Mouse (Mus musculus): Measurements from ENCODE around the gene Abtb1. TPM values are rescaled to one million over a fixed set of nuclear protein-coding genes. Genes with fewer than 3 reads are reported as not detected.

The Abtb1 gene
- polyA plus RNA-seq, 2 experiments: 24.9 to 50.8 TPM

DNA sequence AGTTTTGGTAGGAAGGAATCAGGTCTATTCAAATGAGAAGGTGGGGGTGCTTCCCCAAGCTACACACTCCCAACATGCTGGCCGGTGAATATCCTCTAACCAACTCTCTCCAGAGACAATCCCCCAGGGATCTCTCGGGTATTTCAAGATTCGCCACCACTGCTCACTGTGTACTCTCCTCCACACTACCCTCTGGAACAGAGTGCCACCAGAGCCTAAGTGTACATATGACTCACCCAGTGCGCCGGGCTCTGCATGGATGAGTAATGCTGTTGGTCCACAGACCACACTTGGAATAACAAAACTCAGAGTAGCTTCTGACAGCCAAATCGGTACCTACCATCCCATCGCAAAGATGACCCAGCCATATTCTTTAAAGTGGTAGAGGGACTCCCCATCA, 27.7 kb upstream of the Abtb1 start:
- ATAC-seq (ENCODE audit: low FRiP score, low read depth) (no peak), DNase-seq (ENCODE audit: low spot score) (no peak)
- Histone ChIP-seq H3K4me2 (replicated peaks; ENCODE audit: low read depth, low read length, severe bottlenecking) (no peak overlapping the region), H3K9ac (ENCODE audit: low read depth, low read length, severe bottlenecking) (no peak overlapping the region), H3K9me3 (ENCODE audit: control insufficient read depth, low read length) (no peaks in the 10 kb centered on the region), H3K4me3 (replicated peaks; ENCODE audit: low read length) (no peak overlapping the region), H3K27ac (replicated peaks; ENCODE audit: low read depth, low read length) (no peak overlapping the region), H3K4me1 (ENCODE audit: control insufficient read depth, insufficient read depth, low read length) (peaks cover 15% of the 10 kb centered on the region; the same call in 1 of the 2 replicates), H3K36me3 (ENCODE audit: control insufficient read depth, insufficient read depth, low read length) (peaks cover 6% of the 10 kb centered on the region), H3K27me3 (ENCODE audit: control insufficient read depth, insufficient read depth, low read length) (no peaks in the 10 kb centered on the region)
- WGBS: 88% methylated on average over 7 of the region's 7 CpGs
- TF ChIP-seq POLR2A (IDR thresholded peaks at IDR 0.05; ENCODE audit: borderline replicate concordance, extremely low read depth, insufficient read depth, insufficient read length): no peak

DNA sequence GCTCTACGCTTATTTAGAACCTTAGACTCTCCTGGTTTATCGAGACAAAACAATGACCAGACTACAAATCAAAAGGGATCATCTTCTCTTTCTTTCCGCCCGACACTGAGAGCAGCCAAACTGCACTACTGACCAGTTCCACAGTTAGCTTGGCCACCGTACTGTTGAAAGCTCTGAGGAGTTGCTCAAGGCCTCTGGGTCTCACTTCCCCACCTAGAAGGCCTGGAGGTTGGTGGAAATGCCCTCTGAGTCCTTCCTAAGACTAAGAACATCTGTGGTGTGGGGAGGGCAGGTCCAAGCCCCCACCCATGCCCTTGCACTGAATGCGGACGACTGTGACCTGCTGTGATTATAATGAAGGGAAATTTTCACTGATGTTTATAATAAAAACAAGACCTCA, 23.9 kb upstream of the Abtb1 start:
- peaks cover 36% of the 10 kb centered on the region for H3K36me3 ChIP-seq (ENCODE audit: control insufficient read depth, insufficient read depth, low read length)

DNA sequence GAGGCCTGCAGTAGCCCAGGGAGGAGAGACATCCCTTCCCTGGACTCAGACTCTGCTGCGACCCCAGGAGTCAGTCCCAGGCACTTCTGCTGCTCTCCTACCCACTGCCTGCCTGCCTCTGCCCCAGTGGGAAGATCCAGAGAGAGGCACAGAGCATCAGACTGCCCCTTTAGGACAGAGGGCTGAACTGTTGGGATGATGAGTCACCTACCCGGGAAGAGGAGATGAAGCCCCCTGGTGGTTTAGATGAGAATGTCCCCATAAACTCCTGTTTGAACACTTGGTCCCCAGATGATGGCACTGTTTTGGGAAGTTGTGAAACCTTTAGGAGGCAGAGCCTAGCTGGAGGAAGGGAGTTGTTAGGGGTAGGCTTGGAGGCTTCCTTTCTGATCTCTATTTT, 19.1 kb upstream of the Abtb1 start:
- no peak for ATAC-seq (ENCODE audit: low FRiP score, low read depth)
- DNase-seq (ENCODE audit: low spot score): peak; percentile 46
- no peak for TF ChIP-seq POLR2A (IDR thresholded peaks at IDR 0.05; ENCODE audit: borderline replicate concordance, extremely low read depth, insufficient read depth, insufficient read length)
- Histone ChIP-seq H3K9ac (ENCODE audit: low read depth, low read length, severe bottlenecking) (no peak overlapping the region), H3K4me3 (replicated peaks; ENCODE audit: low read length) (no peak overlapping the region), H3K36me3 (ENCODE audit: control insufficient read depth, insufficient read depth, low read length) (peaks cover 38% of the 10 kb centered on the region), H3K4me2 (replicated peaks; ENCODE audit: low read depth, low read length, severe bottlenecking) (no peak overlapping the region), H3K4me1 (ENCODE audit: control insufficient read depth, insufficient read depth, low read length) (no peaks in the 10 kb centered on the region), H3K27ac (replicated peaks; ENCODE audit: low read depth, low read length) (no peak overlapping the region), H3K27me3 (ENCODE audit: control insufficient read depth, insufficient read depth, low read length) (no peaks in the 10 kb centered on the region), H3K9me3 (ENCODE audit: control insufficient read depth, low read length) (0 out of 2 replicates have a peak, but pooled peaks cover 4% of the 10 kb centered on the region)
- 30% methylated on average over 2 of the region's 2 CpGs for WGBS

More for the DNA sequence above, 23.9 kb upstream of the Abtb1 start:
- H3K4me3 ChIP-seq (replicated peaks; ENCODE audit: low read length): no peak overlapping the region
- no peak for ATAC-seq (ENCODE audit: low FRiP score, low read depth)
- H3K9ac ChIP-seq (ENCODE audit: low read depth, low read length, severe bottlenecking): no peak overlapping the region
- H3K4me2 ChIP-seq (replicated peaks; ENCODE audit: low read depth, low read length, severe bottlenecking): no peak overlapping the region
- TF ChIP-seq POLR2A (IDR thresholded peaks at IDR 0.05; ENCODE audit: borderline replicate concordance, extremely low read depth, insufficient read depth, insufficient read length): no peak
- no peaks in the 10 kb centered on the region for H3K27me3 ChIP-seq (ENCODE audit: control insufficient read depth, insufficient read depth, low read length)
- 83% methylated on average over 7 of the region's 7 CpGs for WGBS
- H3K27ac ChIP-seq (replicated peaks; ENCODE audit: low read depth, low read length): no peak overlapping the region
- DNase-seq (ENCODE audit: low spot score): no peak
- no peaks in the 10 kb centered on the region for H3K4me1 ChIP-seq (ENCODE audit: control insufficient read depth, insufficient read depth, low read length)
- H3K9me3 ChIP-seq (ENCODE audit: control insufficient read depth, low read length): 0 out of 2 replicates have a peak, but pooled peaks cover 4% of the 10 kb centered on the region

DNA sequence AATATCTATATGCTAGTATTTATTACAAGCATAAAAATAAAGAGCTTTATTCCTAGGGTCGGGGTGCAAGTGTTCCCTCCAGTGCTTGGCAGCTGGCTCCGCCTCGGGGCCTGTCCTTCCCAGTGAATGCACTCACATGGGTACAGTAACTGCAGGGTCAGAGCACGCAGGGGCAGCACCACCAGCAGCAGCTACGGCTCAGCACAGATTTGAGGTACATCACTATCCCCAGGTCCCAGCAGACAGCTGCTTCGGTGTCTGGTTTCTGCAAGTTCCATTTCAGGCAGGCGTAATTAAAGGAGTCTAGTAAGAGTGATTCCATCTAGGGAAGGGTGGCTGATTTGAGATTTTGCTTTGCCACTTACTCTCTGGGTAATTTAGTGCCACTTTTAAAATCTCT, 16.6 kb upstream of the Abtb1 start:
- Histone ChIP-seq H3K27ac (replicated peaks; ENCODE audit: low read depth, low read length) (no peak overlapping the region), H3K4me3 (replicated peaks; ENCODE audit: low read length) (no peak overlapping the region), H3K4me2 (replicated peaks; ENCODE audit: low read depth, low read length, severe bottlenecking) (no peak overlapping the region), H3K36me3 (ENCODE audit: control insufficient read depth, insufficient read depth, low read length) (peaks cover 23% of the 10 kb centered on the region), H3K9me3 (ENCODE audit: control insufficient read depth, low read length) (0 out of 2 replicates have a peak, but pooled peaks cover 4% of the 10 kb centered on the region), H3K4me1 (ENCODE audit: control insufficient read depth, insufficient read depth, low read length) (no peaks in the 10 kb centered on the region), H3K9ac (ENCODE audit: low read depth, low read length, severe bottlenecking) (no peak overlapping the region), H3K27me3 (ENCODE audit: control insufficient read depth, insufficient read depth, low read length) (no peaks in the 10 kb centered on the region)
- ATAC-seq (ENCODE audit: low FRiP score, low read depth) (peak; percentile 53), DNase-seq (ENCODE audit: low spot score) (no peak)
- TF ChIP-seq POLR2A (IDR thresholded peaks at IDR 0.05; ENCODE audit: borderline replicate concordance, extremely low read depth, insufficient read depth, insufficient read length): no peak
- WGBS: 53% methylated on average over 7 of the region's 7 CpGs

DNA sequence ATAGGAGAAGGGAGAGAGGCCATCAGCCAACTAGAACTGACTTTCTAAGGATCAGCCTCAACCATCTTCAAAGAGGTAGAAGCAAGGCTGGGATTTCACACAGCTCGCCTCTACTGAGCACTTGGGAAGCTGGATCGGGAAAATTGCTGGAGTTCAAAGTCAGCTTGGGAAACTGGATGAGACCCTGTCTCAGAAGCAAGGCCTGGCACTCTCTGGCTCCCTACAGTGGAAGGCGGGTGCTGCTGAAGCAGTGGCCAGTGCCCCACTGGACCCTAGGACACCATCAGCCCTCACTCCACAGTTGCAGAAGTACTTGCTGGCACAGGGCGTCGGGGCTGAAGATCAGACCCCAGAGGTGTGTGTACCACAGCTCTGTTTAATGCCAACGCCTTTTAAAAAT, 16.0 kb upstream of the Abtb1 start:
- H3K4me2 ChIP-seq (replicated peaks; ENCODE audit: low read depth, low read length, severe bottlenecking): no peak overlapping the region
- WGBS: 80% methylated on average over 6 of the region's 6 CpGs
- no peak for ATAC-seq (ENCODE audit: low FRiP score, low read depth)
- no peak overlapping the region for H3K27ac ChIP-seq (replicated peaks; ENCODE audit: low read depth, low read length)
- H3K27me3 ChIP-seq (ENCODE audit: control insufficient read depth, insufficient read depth, low read length): no peaks in the 10 kb centered on the region
- H3K9me3 ChIP-seq (ENCODE audit: control insufficient read depth, low read length): 0 out of 2 replicates have a peak, but pooled peaks cover 4% of the 10 kb centered on the region
- peaks cover 19% of the 10 kb centered on the region for H3K36me3 ChIP-seq (ENCODE audit: control insufficient read depth, insufficient read depth, low read length)
- DNase-seq (ENCODE audit: low spot score): no peak
- no peak overlapping the region for H3K4me3 ChIP-seq (replicated peaks; ENCODE audit: low read length)
- no peaks in the 10 kb centered on the region for H3K4me1 ChIP-seq (ENCODE audit: control insufficient read depth, insufficient read depth, low read length)
- TF ChIP-seq POLR2A (IDR thresholded peaks at IDR 0.05; ENCODE audit: borderline replicate concordance, extremely low read depth, insufficient read depth, insufficient read length): no peak
- no peak overlapping the region for H3K9ac ChIP-seq (ENCODE audit: low read depth, low read length, severe bottlenecking)

All from limb, embryonic 14.5 days (tissue).